Mouse (Mus musculus) kidney, adult 2 months (tissue): ENCODE data around the gene Impdh2.

Source experiments
- CTCF ChIP-seq: fragments of 200-500 bp; conservative IDR thresholded peaks from 2 replicates; pipeline ENCODE4 v1.5.1; 2011; ENCODE audit warnings: low read depth, mild to moderate bottlenecking, control low read depth, low read length, moderate library complexity, mixed read lengths; ENCODE audit not compliant: insufficient read depth, insufficient read length
- POLR2A ChIP-seq: fragments of 200-500 bp; IDR thresholded peaks from one replicate; pipeline ENCODE4 v1.6.1; 2011; ENCODE audit warnings: low read depth, low read length, control low read depth

- TF ChIP-seq CTCF (no peak), POLR2A (no peak)
Observed at GRCm38 (mm10) chr9:108517253-108517930, 42.7 kb upstream of the Impdh2 start.
